ENCODE assay signal across 9 mouse cellular contexts in the genomic region with DNA sequence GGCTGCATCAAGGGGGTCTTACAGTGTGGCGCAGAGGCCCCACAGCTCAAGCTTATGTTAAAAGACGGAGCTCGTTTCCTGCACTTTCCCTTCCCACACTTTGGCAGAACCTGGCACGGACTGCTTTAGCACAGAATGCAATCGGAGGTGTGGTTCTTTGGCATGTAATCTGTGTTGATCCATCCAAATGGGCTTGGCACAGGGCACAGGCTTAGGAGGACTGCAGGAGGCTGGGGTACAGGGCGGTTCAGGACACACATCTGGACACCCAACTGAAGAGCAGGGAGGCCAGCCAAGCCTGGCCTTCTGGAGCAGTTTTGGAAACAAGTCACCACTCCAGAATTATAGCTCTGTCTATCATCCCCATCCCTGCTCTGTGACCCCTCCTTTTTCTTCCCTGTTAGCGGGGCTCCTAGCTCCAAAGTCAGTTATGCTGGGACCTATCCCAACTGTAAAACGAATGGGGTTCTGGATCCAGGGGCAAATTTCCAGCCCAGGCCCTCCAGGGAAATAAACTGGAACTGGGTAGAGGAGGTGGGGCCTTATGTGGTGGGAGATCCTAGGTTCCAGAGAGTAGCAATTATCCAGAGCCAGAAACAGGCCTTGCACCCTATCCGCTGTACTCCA. TPM values are rescaled to one million over a fixed set of nuclear protein-coding genes. Genes with fewer than 3 reads are reported as not detected.
DNase-seq lines count a peak whose midpoint lies in the region; ATAC-seq and TF ChIP-seq lines count a peak whose summit lies in the region.
"Had no signal": no experiment of that assay in that cellular context is flagged by ENCODE, and none has a peak within 500 bp of the region (broad histone marks: within the 10 kb centered on the region; RNA-seq: fewer than 3 reads in every experiment).

No protein-coding gene starts in this region.

- no peak overlapping the region for H3K9ac ChIP-seq in hindbrain, embryonic 13.5 days
- H3K9ac ChIP-seq in hindbrain, embryonic 11.5 days (ENCODE audit: low read depth, low read length): no peak overlapping the region
- no peak overlapping the region for H3K9ac ChIP-seq in kidney, embryonic 15.5 days

- H3K4me3 ChIP-seq in hindbrain, embryonic 13.5 days: no peak overlapping the region
- no peak overlapping the region for H3K4me3 ChIP-seq in hindbrain, embryonic 11.5 days (ENCODE audit: low read depth, low read length)
- H3K4me3 ChIP-seq in kidney, embryonic 15.5 days (replicated peaks): no peak overlapping the region

- 0 out of 2 replicates have a peak overlapping the region, but pooled peaks have one; percentile 6 for H3K27ac ChIP-seq in hindbrain, embryonic 13.5 days
- H3K27ac ChIP-seq in hindbrain, embryonic 11.5 days (ENCODE audit: low read depth, low read length): no peak overlapping the region
- H3K27ac ChIP-seq in kidney, embryonic 15.5 days: no peak overlapping the region

- no peaks in the 10 kb centered on the region for H3K9me3 ChIP-seq in hindbrain, embryonic 13.5 days
- H3K9me3 ChIP-seq in hindbrain, embryonic 11.5 days (ENCODE audit: control insufficient read depth, low read length): no peaks in the 10 kb centered on the region
- no peaks in the 10 kb centered on the region for H3K9me3 ChIP-seq in kidney, embryonic 15.5 days (replicated peaks)

- TF ChIP-seq POLR2A in brain, embryonic 14.5 days (IDR thresholded peaks at IDR 0.05; ENCODE audit: borderline replicate concordance, extremely low read depth, insufficient read depth, insufficient read length, poor library complexity, severe bottlenecking): no peak

- TF ChIP-seq CTCF in brain, embryonic 14.5 days (IDR thresholded peaks at IDR 0.05; ENCODE audit: borderline replicate concordance, extremely low read depth, insufficient read depth, insufficient read length): no peak

- 74% methylated on average over 9 of the region's 9 CpGs for WGBS in hindbrain, embryonic 13.5 days
- whole genome bisulfite sequencing in hindbrain, embryonic 11.5 days: 85% methylated on average over 9 of the region's 9 CpGs
- 75% methylated on average over 9 of the region's 9 CpGs for WGBS in kidney, embryonic 15.5 days

- H3K36me3 ChIP-seq in hindbrain, embryonic 13.5 days: no peaks in the 10 kb centered on the region
- H3K36me3 ChIP-seq in hindbrain, embryonic 11.5 days (ENCODE audit: control insufficient read depth, insufficient read depth, low read length): no peaks in the 10 kb centered on the region
- H3K36me3 ChIP-seq in kidney, embryonic 15.5 days: no peaks in the 10 kb centered on the region

- 0 out of 2 replicates have a peak, but pooled peaks cover 2% of the 10 kb centered on the region for H3K27me3 ChIP-seq in hindbrain, embryonic 13.5 days
- no peaks in the 10 kb centered on the region for H3K27me3 ChIP-seq in hindbrain, embryonic 11.5 days (ENCODE audit: control insufficient read depth, insufficient read depth, low read length)
- peaks cover 7% of the 10 kb centered on the region; the same call in 1 of the 2 replicates for H3K27me3 ChIP-seq in kidney, embryonic 15.5 days

- ATAC-seq in hindbrain, embryonic 13.5 days (ENCODE audit: low FRiP score): no peak
- ATAC-seq in hindbrain, embryonic 11.5 days (ENCODE audit: low FRiP score): no peak
- no peak for ATAC-seq in inflammation-experienced regulatory T-cells, adult 6 months
- ATAC-seq in kidney, embryonic 15.5 days (replicated peaks; ENCODE audit: low FRiP score): no peak

- no peak overlapping the region for H3K4me2 ChIP-seq in hindbrain, embryonic 13.5 days
- no peak overlapping the region for H3K4me2 ChIP-seq in hindbrain, embryonic 11.5 days (replicated peaks; ENCODE audit: low read depth, low read length)
- no peak overlapping the region for H3K4me2 ChIP-seq in kidney, embryonic 15.5 days

- peaks cover 35% of the 10 kb centered on the region for H3K4me1 ChIP-seq in hindbrain, embryonic 13.5 days (replicated peaks)
- peaks cover 5% of the 10 kb centered on the region; the same call in 1 of the 2 replicates for H3K4me1 ChIP-seq in hindbrain, embryonic 11.5 days (replicated peaks; ENCODE audit: control insufficient read depth, insufficient read depth, low read length)
- peaks cover 19% of the 10 kb centered on the region for H3K4me1 ChIP-seq in kidney, embryonic 15.5 days

- DNase-seq in hindbrain, embryonic 11.5 days (ENCODE audit: low spot score): no peak
- peak; percentile 86 for DNase-seq in brain, embryonic 14.5 days (ENCODE audit: low read depth)
- peak; percentile 69 for DNase-seq in gastrocnemius, adult 18-20 months (ENCODE audit: low spot score)
- DNase-seq in layer of hippocampus, postnatal 36 days: peak; percentile 54 to 55
- no peak for DNase-seq in spleen, postnatal 36 days (ENCODE audit: low spot score in 2 of 2)

RNA-seq across cellular contexts. Expression of a gene that starts 5.2 kb away (rescaled TPM):
- 12.2 and 13.6 TPM in 2 replicates for polyA plus RNA-seq in hindbrain, embryonic 13.5 days (2015; fragmentation: Nextera tagmentation; extraction: Ambion mirVana)
- 0.56 and 0.74 TPM in 2 replicates for polyA plus RNA-seq in hindbrain, embryonic 11.5 days (2014; fragmentation: Nextera tagmentation; extraction: Ambion mirVana)
- polyA plus RNA-seq in brain, embryonic 14.5 days (2012; rRNA removed): 62.5 and 88.6 TPM in 2 replicates
- total RNA-seq in gastrocnemius, adult 18-20 months (2021): not detected
- total RNA-seq in layer of hippocampus, postnatal 36 days (2021): 100 to 1,000 TPM; 542 to 544 TPM
- polyA plus RNA-seq in inflammation-experienced regulatory T-cells, adult 6 months (2017; shearing (Covaris generic)): not detected
- polyA plus RNA-seq in kidney, embryonic 15.5 days (2015; fragmentation: Nextera tagmentation; extraction: Ambion mirVana): 0.30 and 1.1 TPM in 2 replicates
- polyA plus RNA-seq: spleen, adult 2 months had no signal

RNA-seq across cellular contexts. Expression of a gene that starts 36.5 kb away (rescaled TPM):
- 60.5 and 77.1 TPM in 2 replicates for polyA plus RNA-seq in hindbrain, embryonic 13.5 days (2015; fragmentation: Nextera tagmentation; extraction: Ambion mirVana)
- polyA plus RNA-seq in hindbrain, embryonic 11.5 days (2014; fragmentation: Nextera tagmentation; extraction: Ambion mirVana): 111 and 132 TPM in 2 replicates
- 89.5 and 119 TPM in 2 replicates for polyA plus RNA-seq in brain, embryonic 14.5 days (2012; rRNA removed)
- 1 to 10 TPM; 6.5 to 7.4 TPM for total RNA-seq in gastrocnemius, adult 18-20 months (2021)
- total RNA-seq in layer of hippocampus, postnatal 36 days (2021): 1 to 10 TPM; 4.6 to 5.4 TPM
- not detected for polyA plus RNA-seq in inflammation-experienced regulatory T-cells, adult 6 months (2017; shearing (Covaris generic))
- 141 and 161 TPM in 2 replicates for polyA plus RNA-seq in kidney, embryonic 15.5 days (2015; fragmentation: Nextera tagmentation; extraction: Ambion mirVana)

RNA-seq across cellular contexts. Expression of a gene that starts 45.5 kb away (rescaled TPM):
- polyA plus RNA-seq in hindbrain, embryonic 13.5 days (2015; fragmentation: Nextera tagmentation; extraction: Ambion mirVana): 78.3 and 82.6 TPM in 2 replicates
- 51.5 and 54.7 TPM in 2 replicates for polyA plus RNA-seq in hindbrain, embryonic 11.5 days (2014; fragmentation: Nextera tagmentation; extraction: Ambion mirVana)
- 108 and 140 TPM in 2 replicates for polyA plus RNA-seq in brain, embryonic 14.5 days (2012; rRNA removed)
- total RNA-seq in gastrocnemius, adult 18-20 months (2021): 1 to 10 TPM; 3.5 to 4.1 TPM
- 10 to 100 TPM; 28.8 to 33.1 TPM for total RNA-seq in layer of hippocampus, postnatal 36 days (2021)
- polyA plus RNA-seq in inflammation-experienced regulatory T-cells, adult 6 months (2017; shearing (Covaris generic)): 1 to 10 TPM; 5.6 to 8.9 (median 8.1) TPM
- 54.1 and 63.6 TPM in 2 replicates for polyA plus RNA-seq in kidney, embryonic 15.5 days (2015; fragmentation: Nextera tagmentation; extraction: Ambion mirVana)

RNA-seq across cellular contexts. Expression of a gene that starts 56.2 kb away (rescaled TPM):
- polyA plus RNA-seq in hindbrain, embryonic 13.5 days (2015; fragmentation: Nextera tagmentation; extraction: Ambion mirVana): 41.0 and 43.4 TPM in 2 replicates
- 34.3 and 42.1 TPM in 2 replicates for polyA plus RNA-seq in hindbrain, embryonic 11.5 days (2014; fragmentation: Nextera tagmentation; extraction: Ambion mirVana)
- polyA plus RNA-seq in brain, embryonic 14.5 days (2012; rRNA removed): 42.6 and 60.3 TPM in 2 replicates
- total RNA-seq in gastrocnemius, adult 18-20 months (2021): 1 to 10 TPM; 3.8 to 4.0 TPM
- 10 to 100 TPM; 42.6 TPM for total RNA-seq in layer of hippocampus, postnatal 36 days (2021)
- polyA plus RNA-seq in inflammation-experienced regulatory T-cells, adult 6 months (2017; shearing (Covaris generic)): 1 to 10 TPM; 2.2 to 4.4 (median 2.4) TPM
- polyA plus RNA-seq in kidney, embryonic 15.5 days (2015; fragmentation: Nextera tagmentation; extraction: Ambion mirVana): 42.6 and 45.2 TPM in 2 replicates

Comparison
In these comparisons a context has a peak if more than half of its experiments do, and no peak if none do; other contexts are left out.
1. DNase-seq: peak in brain, embryonic 14.5 days (single experiment), gastrocnemius, adult 18-20 months (single experiment) and layer of hippocampus, postnatal 36 days (2 of 2); none in hindbrain, embryonic 11.5 days (single experiment) and spleen, postnatal 36 days (0 of 2).
2. RNA of a gene that starts 36.5 kb away (polyA plus RNA-seq): 141 to 161 TPM in kidney, embryonic 15.5 days, 111 to 132 TPM in hindbrain, embryonic 11.5 days, 89.5 to 119 TPM in brain, embryonic 14.5 days and 60.5 to 77.1 TPM in hindbrain, embryonic 13.5 days; not detected in inflammation-experienced regulatory T-cells, adult 6 months; every median in the first group is over 10 times any median in the second.